Mouse (Mus musculus) brain, embryonic 14.5 days (tissue): ENCODE measurements around the gene Pgam2.

Source experiments
- CTCF ChIP-seq: fragments of 200-500 bp; IDR thresholded peaks from 2 replicates; pipeline ENCODE4 v1.5.1; 2012; ENCODE audit warnings: inconsistent platforms, mild to moderate bottlenecking, moderate library complexity, borderline replicate concordance; ENCODE audit not compliant: insufficient read depth, insufficient read length; ENCODE audit errors: extremely low read depth
- POLR2A ChIP-seq: fragments of 200-500 bp; IDR thresholded peaks from 2 replicates; pipeline ENCODE4 v1.6.1; 2012; ENCODE audit warnings: mild to moderate bottlenecking, inconsistent platforms, borderline replicate concordance; ENCODE audit not compliant: poor library complexity, insufficient read depth, insufficient read length, severe bottlenecking; ENCODE audit errors: extremely low read depth

GRCm38 (mm10) chr11:5785732-5786131 is 17.8 kb downstream of the Pgam2 start:
- TF ChIP-seq POLR2A (no peak), CTCF (no peak)
